ENCODE assay signal across 1 mouse cellular context in genomic region chr1:181170210-181170609, GRCm38 (mm10).
TF ChIP-seq lines count a peak whose summit lies in the region.

No protein-coding gene starts in this region.

TF ChIP-seq in MEL, 35 proteins besides CTCF, POLR2A, EP300 and RAD21:
- no peak for TF ChIP-seq USF1 (IDR thresholded peaks at IDR 0.05; ENCODE audit: low read depth, low read length)
- no peak for TF ChIP-seq E2F4 (IDR thresholded peaks at IDR 0.05; ENCODE audit: borderline replicate concordance, low read depth, low read length)
- TF ChIP-seq ELF1 (IDR thresholded peaks at IDR 0.05; ENCODE audit: low read depth, low read length), result peak; percentile 44; the same call in 1 of the 2 replicates
- TF ChIP-seq CHD2 (IDR thresholded peaks at IDR 0.05; ENCODE audit: low read length), result no peak
- TF ChIP-seq ZKSCAN1 (IDR thresholded peaks at IDR 0.05; ENCODE audit: low read depth, low read length), result no peak
- no peak for TF ChIP-seq MAZ (IDR thresholded peaks at IDR 0.05; ENCODE audit: low read depth, low read length)
- 0 out of 2 replicates have a peak, but pooled peaks have one; percentile 45 for TF ChIP-seq CHD1 (IDR thresholded peaks at IDR 0.05; ENCODE audit: low read depth, low read length)
- no peak for TF ChIP-seq SMC3 (IDR thresholded peaks at IDR 0.05; ENCODE audit: low read depth, low read length)
- TF ChIP-seq GABPA (IDR thresholded peaks at IDR 0.05; ENCODE audit: low read depth, low read length), result no peak
- TF ChIP-seq RCOR1 (IDR thresholded peaks at IDR 0.05; ENCODE audit: low read depth, low read length), result 0 out of 2 replicates have a peak, but pooled peaks have one; percentile 20
- no peak for TF ChIP-seq MEF2A (IDR thresholded peaks at IDR 0.05; ENCODE audit: extremely low read depth, insufficient replicate concordance, low read depth, low read length, poor library complexity, severe bottlenecking)
- TF ChIP-seq ETS1 (IDR thresholded peaks at IDR 0.05; ENCODE audit: low read depth, low read length), result 0 out of 2 replicates have a peak, but pooled peaks have one; percentile 40
- TF ChIP-seq POLR2AphosphoS5 (IDR thresholded peaks at IDR 0.05; ENCODE audit: borderline replicate concordance, low read depth, low read length), result no peak
- TF ChIP-seq MYB (IDR thresholded peaks at IDR 0.05; ENCODE audit: low read depth, low read length), result no peak
- TF ChIP-seq TBP (IDR thresholded peaks at IDR 0.05; ENCODE audit: low read depth, low read length), result 0 out of 2 replicates have a peak, but pooled peaks have one; percentile 25
- no peak for TF ChIP-seq UBTF (IDR thresholded peaks at IDR 0.05; ENCODE audit: borderline replicate concordance, insufficient read depth, low read depth, low read length)
- TF ChIP-seq TCF12 (IDR thresholded peaks at IDR 0.05; ENCODE audit: low read depth, low read length), result peak; percentile 19; the same call in 1 of the 2 replicates
- no peak for TF ChIP-seq MAFK (IDR thresholded peaks at IDR 0.05; ENCODE audit: borderline replicate concordance, low read depth, low read length)
- TF ChIP-seq POLR2AphosphoS2 (IDR thresholded peaks at IDR 0.05; ENCODE audit: low read length), result no peak
- no peak for TF ChIP-seq NELFE (IDR thresholded peaks at IDR 0.05; ENCODE audit: low read depth, low read length)
- TF ChIP-seq ZNF384 (IDR thresholded peaks at IDR 0.05; ENCODE audit: low read depth, low read length), result no peak
- TF ChIP-seq GATA1 (IDR thresholded peaks at IDR 0.05; ENCODE audit: low read depth, low read length), result no peak
- 0 out of 2 replicates have a peak, but pooled peaks have one; percentile 47 for TF ChIP-seq MAX (IDR thresholded peaks at IDR 0.05; ENCODE audit: low read length)
- no peak for TF ChIP-seq TAL1 (IDR thresholded peaks at IDR 0.05; ENCODE audit: low read length)
- no peak for TF ChIP-seq MYC (IDR thresholded peaks at IDR 0.05; ENCODE audit: low read depth, low read length)
- peak; percentile 37; the same call in 1 of the 2 replicates for TF ChIP-seq MXI1 (IDR thresholded peaks at IDR 0.05; ENCODE audit: low read depth, low read length)
- TF ChIP-seq ZC3H11A (IDR thresholded peaks at IDR 0.05; ENCODE audit: low read depth, low read length), result 0 out of 2 replicates have a peak, but pooled peaks have one; percentile 15
- TF ChIP-seq SIN3A (IDR thresholded peaks at IDR 0.05; ENCODE audit: low read length), result peak; percentile 66
- TF ChIP-seq HCFC1 (IDR thresholded peaks at IDR 0.05; ENCODE audit: low read depth, low read length), result 0 out of 2 replicates have a peak, but pooled peaks have one; percentile 45
- TF ChIP-seq JUND (IDR thresholded peaks at IDR 0.05; ENCODE audit: low read depth, low read length), result no peak
- no peak; the same call in 1 of the 2 replicates for TF ChIP-seq BHLHE40 (IDR thresholded peaks at IDR 0.05; ENCODE audit: borderline replicate concordance, low read depth, low read length)
- no peak for TF ChIP-seq NRF1 (IDR thresholded peaks at IDR 0.05; ENCODE audit: insufficient read depth, low read depth, low read length, poor library complexity, severe bottlenecking)
- TF ChIP-seq KAT2A (conservative IDR thresholded peaks at IDR 0.05; ENCODE audit: low read depth, low read length), result no peak
- TF ChIP-seq ZMIZ1 (IDR thresholded peaks at IDR 0.05; ENCODE audit: low read depth, low read length), result no peak
- no peak for TF ChIP-seq USF2 (IDR thresholded peaks at IDR 0.05; ENCODE audit: borderline replicate concordance in 1 of 2, insufficient read depth in 1 of 2, low read depth in 1 of 2, low read length in 2 of 2)
